Comparison of ENCODE assay signal across 17 mouse cellular contexts in genomic region chr10:59729261-59729660, GRCm38 (mm10).
"Had no signal": no experiment of that assay in that cellular context is flagged by ENCODE, and none has a peak within 500 bp of the region (broad histone marks: within the 10 kb centered on the region; RNA-seq: fewer than 3 reads in every experiment).

No protein-coding gene starts in this region.

- H3K4me3 ChIP-seq: kidney, embryonic 15.5 days; limb, embryonic 10.5 days; limb, embryonic 13.5 days; liver, embryonic 12.5 days; liver, embryonic 15.5 days; midbrain, embryonic 10.5 days; midbrain, embryonic 13.5 days had no signal

- DNase-seq: kidney, postnatal 10 days; kidney, postnatal 36 days; layer of hippocampus, adult 9-11 months; liver; lung, adult 2 months; lung, postnatal 14 days; lung, postnatal 4 days; thymus, adult 18-20 months; thymus, postnatal 36 days had no signal

- H3K9me3 ChIP-seq: kidney, embryonic 15.5 days; limb, embryonic 10.5 days; limb, embryonic 13.5 days; liver, embryonic 12.5 days; liver, embryonic 15.5 days; midbrain, embryonic 10.5 days; midbrain, embryonic 13.5 days had no signal

- H3K9ac ChIP-seq: kidney, embryonic 15.5 days; limb, embryonic 13.5 days; liver, embryonic 12.5 days; liver, embryonic 15.5 days; midbrain, embryonic 13.5 days had no signal

- H3K27ac ChIP-seq: kidney, embryonic 15.5 days; limb, embryonic 10.5 days; limb, embryonic 13.5 days; liver, embryonic 12.5 days; liver, embryonic 15.5 days; midbrain, embryonic 13.5 days had no signal

- ATAC-seq: liver, embryonic 12.5 days; midbrain, embryonic 13.5 days; midbrain, embryonic 16.5 days had no signal

- H3K4me2 ChIP-seq: kidney, embryonic 15.5 days; limb, embryonic 13.5 days; liver, embryonic 12.5 days; liver, embryonic 15.5 days; midbrain, embryonic 13.5 days had no signal

- H3K27me3 ChIP-seq: kidney, embryonic 15.5 days; limb, embryonic 13.5 days; liver, embryonic 12.5 days; liver, embryonic 15.5 days; midbrain, embryonic 13.5 days had no signal
